Mouse (Mus musculus) T-cell, adult 2 months (primary cell): ENCODE measurements at regions not wholly inside any gene's neighbourhood (a gene's known extent, or its start where the extent isn't known, plus 50 kb on each side); places are given as distances from the start of the nearest gene placed in this dataset.

Experiments used
- DNase-seq: peaks from one replicate; pipeline ENCODE4 v3.0.0; 2022; ENCODE audit warnings: low spot score

GRCm38 (mm10) chr4:124073646-124074045, 155.8 kb upstream of the 4930535I16Rik start:
- DNase-seq: no peak

DNA sequence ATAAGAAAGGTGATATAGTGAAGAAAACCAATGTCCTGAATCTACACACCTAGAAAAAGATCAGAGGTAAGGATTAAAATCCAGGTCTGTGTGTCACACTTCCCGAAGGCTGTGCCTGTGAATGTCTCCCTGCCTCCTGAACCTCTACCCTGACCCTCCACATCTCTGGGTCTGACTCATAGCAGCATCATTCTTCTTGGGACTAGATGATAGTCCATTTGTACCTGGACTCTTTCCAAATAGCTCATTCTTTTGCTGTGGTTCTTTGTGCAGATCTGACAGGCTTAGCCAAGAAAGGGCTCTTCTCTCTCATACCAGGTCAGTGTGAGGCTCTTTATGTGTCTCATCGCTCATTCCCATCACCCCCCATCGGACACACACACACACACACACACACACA, 146.8 kb upstream of the 4930535I16Rik start:
- no peak for DNase-seq

GRCm38 (mm10) chr4:124063269-124064100, 145.7 kb upstream of the 4930535I16Rik start:
- no peak for DNase-seq

- no peak for DNase-seq
Measured at GRCm38 (mm10) chr4:124057607-124058006, 139.8 kb upstream of the 4930535I16Rik start.

- DNase-seq: no peak
Measured at GRCm38 (mm10) chr4:124054240-124054760, 136.5 kb upstream of the 4930535I16Rik start.

GRCm38 (mm10) chr4:124053340-124054038, 135.7 kb upstream of the 4930535I16Rik start:
- DNase-seq: no peak

GRCm38 (mm10) chr4:124052387-124052786, 134.6 kb upstream of the 4930535I16Rik start:
- no peak for DNase-seq

DNA sequence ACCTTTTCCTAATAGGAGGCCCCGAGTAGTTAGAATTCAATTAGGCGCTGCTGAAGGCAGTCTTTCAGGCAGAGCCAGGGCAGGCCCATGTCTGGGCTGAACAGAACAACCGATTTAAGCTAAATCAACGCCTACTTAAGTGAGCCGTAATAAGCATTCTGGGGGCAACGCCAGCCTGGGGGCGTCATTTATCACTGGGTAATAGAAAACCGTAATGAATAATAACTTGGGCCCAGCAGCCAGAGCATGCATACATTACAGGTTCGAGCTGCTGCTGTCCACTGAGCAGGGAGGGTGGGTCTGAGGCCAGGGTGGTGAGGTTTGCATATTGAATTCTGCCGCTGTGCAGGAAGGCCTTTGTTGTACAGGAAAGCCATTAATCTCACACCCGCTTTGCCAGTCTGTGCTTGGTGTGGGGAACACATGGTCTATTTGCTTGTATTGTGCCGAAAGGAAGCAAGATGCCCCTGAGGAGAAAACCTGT, 130.6 kb upstream of the 4930535I16Rik start:
- no peak for DNase-seq

DNA sequence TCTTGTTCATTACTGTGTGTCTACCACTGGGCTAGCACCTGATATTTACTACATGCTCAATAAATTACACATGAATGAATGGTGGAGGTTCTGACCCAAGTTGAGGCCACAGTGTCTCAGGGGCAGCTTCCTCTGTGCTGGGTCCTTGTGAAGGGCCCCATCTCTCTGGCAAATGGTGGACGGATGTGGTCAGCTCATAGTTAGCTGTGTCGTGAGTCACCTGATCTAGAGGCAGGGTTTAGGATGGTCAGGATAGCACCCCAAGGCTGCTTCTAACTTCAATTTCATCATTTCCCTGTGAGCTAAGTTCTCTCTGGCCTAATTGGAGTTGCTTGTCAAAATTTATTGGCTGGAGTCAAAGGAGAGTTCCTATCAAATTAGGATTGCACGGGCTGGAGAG, 130.1 kb upstream of the 4930535I16Rik start:
- DNase-seq: no peak

DNA sequence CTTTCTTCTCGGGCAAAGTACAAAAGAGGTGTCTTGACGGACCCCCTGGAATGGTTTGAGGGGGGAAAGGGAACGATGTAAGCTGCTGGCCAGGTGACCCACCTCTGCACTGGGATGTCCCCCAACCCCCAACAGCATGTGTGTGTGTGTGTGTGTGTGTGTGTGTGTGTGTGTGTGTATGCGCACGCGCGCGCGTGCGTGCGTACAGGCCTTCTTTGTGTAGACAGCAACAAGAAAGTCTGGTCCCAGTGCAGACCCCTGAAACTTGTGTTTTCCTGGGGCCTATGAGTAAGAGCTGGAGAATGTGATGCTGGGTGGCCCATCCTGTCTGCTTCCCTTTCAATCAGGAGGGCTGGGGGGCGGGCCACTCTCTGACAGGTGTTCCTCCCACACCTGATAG, 118.7 kb upstream of the 4930535I16Rik start:
- DNase-seq: no peak

- no peak for DNase-seq
Measured at GRCm38 (mm10) chr4:124035657-124036061, 117.8 kb upstream of the 4930535I16Rik start.

DNA sequence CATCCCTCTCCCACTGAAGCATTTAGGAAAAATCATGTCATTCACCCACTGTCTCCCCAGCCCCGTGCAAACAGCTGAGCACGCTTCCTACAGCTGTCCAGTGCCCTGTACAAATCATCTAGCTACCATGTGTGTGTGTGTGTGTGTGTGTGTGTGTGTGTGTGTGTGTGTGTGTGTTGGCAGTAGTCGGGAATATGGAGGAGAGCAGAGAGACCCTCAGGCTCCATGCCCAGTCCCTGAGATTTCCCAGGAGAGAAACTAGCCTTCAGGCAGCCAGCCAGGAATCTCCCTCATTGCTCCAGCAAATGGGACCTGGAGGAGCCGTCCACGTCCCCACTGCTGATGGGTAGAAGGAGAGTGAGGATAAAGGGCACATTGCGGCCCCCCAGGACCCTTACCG, 117.4 kb upstream of the 4930535I16Rik start:
- no peak for DNase-seq

GRCm38 (mm10) chr4:124028061-124028460, 110.2 kb upstream of the 4930535I16Rik start:
- no peak for DNase-seq

DNA sequence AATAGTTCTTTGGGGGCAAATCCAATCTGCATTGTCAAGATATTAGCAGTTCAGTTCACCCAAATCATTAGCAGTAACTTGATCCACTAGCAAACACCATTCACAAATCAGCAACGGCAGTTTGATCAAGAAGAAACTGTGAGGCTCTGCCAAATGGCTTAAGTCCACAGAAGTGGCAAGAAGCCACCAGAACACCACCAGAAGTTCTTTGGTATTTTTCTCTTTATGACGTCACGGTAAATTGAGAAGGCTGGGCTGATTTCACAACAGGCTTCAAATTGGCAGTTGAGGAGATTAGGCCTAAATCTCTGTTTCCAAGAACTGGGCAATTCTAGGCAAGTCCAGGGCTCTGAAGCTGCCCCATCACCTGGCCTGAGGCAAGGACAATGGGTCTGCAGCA, 98.6 kb upstream of the 4930535I16Rik start:
- DNase-seq: no peak

GRCm38 (mm10) chr4:124015323-124015722, 97.5 kb upstream of the 4930535I16Rik start:
- no peak for DNase-seq

GRCm38 (mm10) chr4:124012406-124012805, 94.6 kb upstream of the 4930535I16Rik start:
- DNase-seq: no peak

GRCm38 (mm10) chr4:124008725-124009124, 90.9 kb upstream of the 4930535I16Rik start:
- no peak for DNase-seq

DNA sequence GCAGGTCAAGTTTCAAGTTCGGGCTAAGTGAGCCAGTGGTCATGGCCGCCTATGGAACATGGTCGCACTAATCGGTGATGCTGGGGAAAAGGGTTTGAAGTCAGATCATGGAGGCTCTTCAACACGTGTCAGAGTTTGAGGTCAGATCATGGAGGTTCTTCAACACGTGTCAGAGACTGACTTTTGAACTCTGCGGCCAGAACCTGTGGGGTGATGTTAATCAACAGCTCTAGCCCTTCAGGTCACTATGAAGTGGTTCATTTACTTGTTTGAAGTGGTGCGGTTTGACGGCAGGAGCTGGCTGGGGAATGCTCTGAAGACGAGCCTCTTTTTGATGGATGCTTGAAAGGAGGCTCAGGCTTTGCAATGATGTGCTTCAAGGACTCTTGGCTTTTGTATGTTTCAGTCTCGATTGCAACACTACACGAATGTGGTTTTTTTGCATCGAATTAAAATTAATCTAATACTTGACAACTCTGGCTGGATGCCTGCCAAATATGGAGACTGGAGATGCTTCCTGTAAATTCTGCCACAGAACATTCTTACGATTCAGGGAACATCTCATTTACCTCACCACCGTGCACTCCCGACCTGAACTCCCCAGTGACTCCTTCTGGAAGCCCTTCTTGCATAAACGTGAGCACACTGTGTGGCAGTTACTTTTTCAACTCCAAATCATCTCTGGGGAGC, 87.9 kb upstream of the 4930535I16Rik start:
- DNase-seq: no peak

GRCm38 (mm10) chr4:124002760-124003159, 84.9 kb upstream of the 4930535I16Rik start:
- DNase-seq: no peak

DNA sequence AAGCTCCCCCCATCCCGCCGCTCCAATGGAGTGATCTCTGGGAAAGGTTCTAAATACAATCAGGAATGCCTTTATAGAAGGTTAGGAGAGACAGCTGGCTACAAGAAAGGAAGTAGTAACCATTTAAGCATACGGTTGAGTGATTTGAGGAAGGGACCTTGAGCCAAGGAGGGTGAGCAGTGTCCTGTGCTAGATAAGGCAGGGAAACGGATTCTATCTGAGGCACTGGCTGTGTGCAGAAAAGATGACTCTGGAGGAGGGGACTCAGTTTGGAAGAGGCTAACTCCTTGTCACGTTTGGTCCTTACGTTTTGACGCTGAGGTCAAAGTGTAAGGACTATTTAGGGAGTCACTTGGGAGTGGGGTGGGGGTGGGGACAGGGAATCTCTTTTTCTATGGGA, 84.3 kb upstream of the 4930535I16Rik start:
- DNase-seq: no peak

DNA sequence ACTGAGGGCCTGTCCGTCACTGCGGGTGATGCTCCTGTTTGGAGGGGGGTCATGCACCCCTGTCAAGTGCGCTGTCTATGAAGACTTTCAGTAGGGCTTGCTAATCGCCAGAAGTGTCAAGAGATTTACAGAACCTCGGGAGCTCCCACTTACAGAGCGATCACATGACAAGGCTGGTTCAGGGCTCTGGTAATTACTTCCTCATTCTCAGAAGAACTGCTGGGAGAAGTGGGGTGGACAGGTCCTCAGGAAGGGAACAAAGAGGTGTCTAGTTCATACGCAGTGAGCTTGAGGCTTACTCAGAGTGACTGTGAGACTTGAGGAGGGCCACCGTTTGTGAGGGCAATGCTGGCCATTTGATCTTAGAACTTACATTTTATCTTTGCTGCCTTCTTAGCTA, 78.0 kb upstream of the 4930535I16Rik start:
- DNase-seq: no peak

GRCm38 (mm10) chr4:123991223-123991622, 73.4 kb upstream of the 4930535I16Rik start:
- DNase-seq: no peak
